ENCODE assay signal across 27 mouse cellular contexts in genomic region chrX:42558683-42559082, GRCm38 (mm10). TPM values are rescaled to one million over a fixed set of nuclear protein-coding genes. Genes with fewer than 3 reads are reported as not detected.
DNase-seq lines count a peak whose midpoint lies in the region; ATAC-seq and TF ChIP-seq lines count a peak whose summit lies in the region.
"Had no signal": no experiment of that assay in that cellular context is flagged by ENCODE, and none has a peak within 500 bp of the region (broad histone marks: within the 10 kb centered on the region; RNA-seq: fewer than 3 reads in every experiment).

No protein-coding gene starts in this region.

- peak; percentile 47; the same call in 1 of the 2 replicates for TF ChIP-seq CTCF in kidney, postnatal 0 days (IDR thresholded peaks at IDR 0.05; ENCODE audit: low read depth)

- H3K9me3 ChIP-seq in forebrain, embryonic 16.5 days (ENCODE audit: control insufficient read depth, low read length), result no peaks in the 10 kb centered on the region
- H3K9me3 ChIP-seq in forebrain, embryonic 15.5 days, result no peaks in the 10 kb centered on the region
- no peaks in the 10 kb centered on the region for H3K9me3 ChIP-seq in kidney, postnatal 0 days (replicated peaks; ENCODE audit: low read length)
- no peaks in the 10 kb centered on the region for H3K9me3 ChIP-seq in midbrain, embryonic 14.5 days (ENCODE audit: control insufficient read depth, low read length)
- H3K9me3 ChIP-seq in midbrain, embryonic 10.5 days (replicated peaks), result no peaks in the 10 kb centered on the region
- H3K9me3 ChIP-seq: heart, embryonic 12.5 days; limb, embryonic 10.5 days; limb, embryonic 15.5 days; liver, embryonic 13.5 days; neural tube, embryonic 13.5 days had no signal

- WGBS in forebrain, embryonic 16.5 days, result 69% methylated on average over 4 of the region's 4 CpGs
- WGBS in forebrain, embryonic 15.5 days, result 76% methylated on average over 4 of the region's 4 CpGs
- WGBS in kidney, postnatal 0 days, result 64% methylated on average over 4 of the region's 4 CpGs
- 67% methylated on average over 4 of the region's 4 CpGs for WGBS in midbrain, embryonic 14.5 days
- 72% methylated on average over 4 of the region's 4 CpGs for WGBS in midbrain, embryonic 10.5 days

- 0 out of 2 replicates have a peak, but pooled peaks have one; percentile 47 for ATAC-seq in forebrain, embryonic 16.5 days
- no peak for ATAC-seq in forebrain, embryonic 15.5 days (replicated peaks)
- no peak for ATAC-seq in kidney, postnatal 0 days (replicated peaks; ENCODE audit: low FRiP score, low read depth)
- no peak for ATAC-seq in midbrain, embryonic 14.5 days (ENCODE audit: low FRiP score, low TSS enrichment)
- ATAC-seq: inflammation-experienced regulatory T-cells, adult 6 months; Patski had no signal

- no peaks in the 10 kb centered on the region for H3K36me3 ChIP-seq in forebrain, embryonic 16.5 days (ENCODE audit: control insufficient read depth, insufficient read depth)
- H3K36me3 ChIP-seq in forebrain, embryonic 15.5 days, result no peaks in the 10 kb centered on the region
- H3K36me3 ChIP-seq in kidney, postnatal 0 days (ENCODE audit: insufficient read depth, low read length), result no peaks in the 10 kb centered on the region
- H3K36me3 ChIP-seq in midbrain, embryonic 14.5 days (ENCODE audit: control insufficient read depth, insufficient read depth, low read length), result no peaks in the 10 kb centered on the region
- H3K36me3 ChIP-seq in midbrain, embryonic 10.5 days, result no peaks in the 10 kb centered on the region
- H3K36me3 ChIP-seq: heart, embryonic 12.5 days; limb, embryonic 10.5 days; limb, embryonic 15.5 days; liver, embryonic 13.5 days; neural tube, embryonic 13.5 days had no signal

- no peak for DNase-seq in kidney, postnatal 0 days (ENCODE audit: low spot score)
- no peak for DNase-seq in kidney, adult 8-10 months
- peak; percentile 19 for DNase-seq in midbrain, embryonic 14.5 days
- no peak for DNase-seq in midbrain, embryonic 10.5 days (ENCODE audit: low spot score)
- DNase-seq in adrenal gland, postnatal 14 days, result no peak
- DNase-seq: adrenal gland, postnatal 10 days; gastrocnemius, adult 2 months; heart, adult 2 months; heart, postnatal 4 days; kidney, adult 2 months; kidney, postnatal 25 days; liver, embryonic 13.5 days; lung, adult 18-20 months; lung, postnatal 14 days; right cerebral cortex, postnatal 4 days had no signal

- no peak overlapping the region for H3K9ac ChIP-seq in forebrain, embryonic 16.5 days (replicated peaks; ENCODE audit: low read depth, low read length)
- H3K9ac ChIP-seq in forebrain, embryonic 15.5 days (replicated peaks), result no peak overlapping the region
- H3K9ac ChIP-seq in kidney, postnatal 0 days (ENCODE audit: low read depth, low read length), result no peak overlapping the region
- H3K9ac ChIP-seq in midbrain, embryonic 14.5 days (replicated peaks; ENCODE audit: low read length), result no peak overlapping the region
- H3K9ac ChIP-seq: heart, embryonic 12.5 days; hindbrain, embryonic 14.5 days; limb, embryonic 15.5 days; liver, embryonic 13.5 days; neural tube, embryonic 13.5 days had no signal

- H3K4me1 ChIP-seq in forebrain, embryonic 16.5 days (replicated peaks; ENCODE audit: control insufficient read depth, insufficient read depth, low read length), result no peaks in the 10 kb centered on the region
- no peaks in the 10 kb centered on the region for H3K4me1 ChIP-seq in forebrain, embryonic 15.5 days
- H3K4me1 ChIP-seq in kidney, postnatal 0 days (replicated peaks; ENCODE audit: insufficient read depth, low read length), result no peaks in the 10 kb centered on the region
- no peaks in the 10 kb centered on the region for H3K4me1 ChIP-seq in midbrain, embryonic 14.5 days (ENCODE audit: control insufficient read depth, insufficient read depth, low read length)
- H3K4me1 ChIP-seq in midbrain, embryonic 10.5 days, result no peaks in the 10 kb centered on the region
- H3K4me1 ChIP-seq: heart, embryonic 12.5 days; limb, embryonic 10.5 days; limb, embryonic 15.5 days; liver, embryonic 13.5 days; neural tube, embryonic 13.5 days had no signal

- H3K27me3 ChIP-seq in forebrain, embryonic 16.5 days (replicated peaks; ENCODE audit: control insufficient read depth, insufficient read depth, low read length), result no peaks in the 10 kb centered on the region
- no peaks in the 10 kb centered on the region for H3K27me3 ChIP-seq in forebrain, embryonic 15.5 days
- H3K27me3 ChIP-seq in kidney, postnatal 0 days (ENCODE audit: insufficient read depth, low read length), result no peaks in the 10 kb centered on the region
- no peaks in the 10 kb centered on the region for H3K27me3 ChIP-seq in midbrain, embryonic 14.5 days (ENCODE audit: control insufficient read depth, insufficient read depth, low read length)
- no peaks in the 10 kb centered on the region for H3K27me3 ChIP-seq in midbrain, embryonic 10.5 days (ENCODE audit: low read depth, poor library complexity, severe bottlenecking)
- H3K27me3 ChIP-seq: heart, embryonic 12.5 days; limb, embryonic 15.5 days; liver, embryonic 13.5 days; neural tube, embryonic 13.5 days had no signal

- H3K4me2 ChIP-seq in forebrain, embryonic 16.5 days (ENCODE audit: low read length), result no peak overlapping the region
- no peak overlapping the region for H3K4me2 ChIP-seq in forebrain, embryonic 15.5 days (replicated peaks)
- H3K4me2 ChIP-seq in kidney, postnatal 0 days (ENCODE audit: low read length), result no peak overlapping the region
- no peak overlapping the region for H3K4me2 ChIP-seq in midbrain, embryonic 14.5 days (ENCODE audit: low read length)
- H3K4me2 ChIP-seq: heart, embryonic 12.5 days; hindbrain, embryonic 14.5 days; limb, embryonic 15.5 days; liver, embryonic 13.5 days; neural tube, embryonic 13.5 days had no signal

- H3K4me3 ChIP-seq in forebrain, embryonic 16.5 days (replicated peaks; ENCODE audit: low read length), result no peak overlapping the region
- no peak overlapping the region for H3K4me3 ChIP-seq in forebrain, embryonic 15.5 days
- H3K4me3 ChIP-seq in kidney, postnatal 0 days (replicated peaks; ENCODE audit: low read depth, low read length), result no peak overlapping the region
- no peak overlapping the region for H3K4me3 ChIP-seq in midbrain, embryonic 14.5 days (replicated peaks; ENCODE audit: low read depth, low read length)
- H3K4me3 ChIP-seq in midbrain, embryonic 10.5 days, result no peak overlapping the region
- H3K4me3 ChIP-seq: gastrocnemius, adult 2 months; heart, adult 2 months; heart, embryonic 12.5 days; limb, embryonic 10.5 days; limb, embryonic 15.5 days; liver, embryonic 13.5 days; neural tube, embryonic 13.5 days had no signal

- no peak overlapping the region for H3K27ac ChIP-seq in forebrain, embryonic 16.5 days (ENCODE audit: low read length)
- no peak overlapping the region for H3K27ac ChIP-seq in forebrain, embryonic 15.5 days (replicated peaks)
- no peak overlapping the region for H3K27ac ChIP-seq in kidney, postnatal 0 days
- H3K27ac ChIP-seq in midbrain, embryonic 14.5 days (replicated peaks; ENCODE audit: low read depth, low read length), result no peak overlapping the region
- H3K27ac ChIP-seq in midbrain, embryonic 10.5 days (replicated peaks), result no peak overlapping the region
- H3K27ac ChIP-seq: gastrocnemius, adult 2 months; heart, adult 2 months; hindbrain, embryonic 14.5 days; limb, embryonic 10.5 days; limb, embryonic 15.5 days; liver, embryonic 13.5 days; neural tube, embryonic 13.5 days had no signal

RNA-seq across cellular contexts. Expression of gene Sh2d1a, which starts 56.4 kb away (rescaled TPM):
- 3.9 TPM in 2 replicates for polyA plus RNA-seq in forebrain, embryonic 16.5 days (2015; fragmentation: Nextera tagmentation; extraction: Ambion mirVana)
- 4.0 and 4.1 TPM in 2 replicates for polyA plus RNA-seq in forebrain, embryonic 15.5 days (2015; fragmentation: Nextera tagmentation; extraction: Ambion mirVana)
- 0.10 and 0.13 TPM in 2 replicates for polyA plus RNA-seq in kidney, postnatal 0 days (2015; fragmentation: Nextera tagmentation; extraction: Ambion mirVana)
- 5.2 and 9.2 TPM in 2 replicates for polyA plus RNA-seq in midbrain, embryonic 14.5 days (2014; fragmentation: Nextera tagmentation; extraction: Ambion mirVana)
- polyA plus RNA-seq in midbrain, embryonic 10.5 days (2016; fragmentation: Nextera tagmentation; extraction: Ambion mirVana), result 0.27 and 0.42 TPM in 2 replicates
- total RNA-seq in adrenal gland, postnatal 14 days (2021), result 0.67 and 1.5 TPM in 2 replicates
- total RNA-seq: gastrocnemius, adult 2 months; gastrocnemius, postnatal 4 days; heart, adult 2 months; layer of hippocampus, adult 18-20 months; MEL had no signal
- polyA plus RNA-seq: heart, embryonic 12.5 days; liver, embryonic 13.5 days; Patski had no signal
